Mouse (Mus musculus) cerebral cortex, adult 2 months (tissue): ENCODE measurements around the gene Zfp526.

Experiments used
- WGBS: fragments of 180-500 bp; shearing (Covaris S2); methylation state at CpG from one replicate; pipeline ENCODE4 v1.1.7; 2018; 5-methylcytosine and 5-hydroxymethylcytosine counted together

Zfp526 gene

GRCm38 (mm10) chr7:25221102-25221883 is at the start of gene Zfp526:
Zfp526 (plus strand) TSS chr7:25221425.
- WGBS: under 1% methylated on average over 45 of the region's 45 CpGs

- 52% methylated on average over 5 of the region's 5 CpGs for WGBS
Measured at GRCm38 (mm10) chr7:25172669-25173068, 48.6 kb upstream of the Zfp526 start.

GRCm38 (mm10) chr7:25174343-25174742 is 46.9 kb upstream of the Zfp526 start:
- WGBS: 61% methylated on average over 11 of the region's 11 CpGs

- 6% methylated on average over 17 of the region's 17 CpGs for WGBS
Measured at GRCm38 (mm10) chr7:25178317-25178716, 42.9 kb upstream of the Zfp526 start.

DNA sequence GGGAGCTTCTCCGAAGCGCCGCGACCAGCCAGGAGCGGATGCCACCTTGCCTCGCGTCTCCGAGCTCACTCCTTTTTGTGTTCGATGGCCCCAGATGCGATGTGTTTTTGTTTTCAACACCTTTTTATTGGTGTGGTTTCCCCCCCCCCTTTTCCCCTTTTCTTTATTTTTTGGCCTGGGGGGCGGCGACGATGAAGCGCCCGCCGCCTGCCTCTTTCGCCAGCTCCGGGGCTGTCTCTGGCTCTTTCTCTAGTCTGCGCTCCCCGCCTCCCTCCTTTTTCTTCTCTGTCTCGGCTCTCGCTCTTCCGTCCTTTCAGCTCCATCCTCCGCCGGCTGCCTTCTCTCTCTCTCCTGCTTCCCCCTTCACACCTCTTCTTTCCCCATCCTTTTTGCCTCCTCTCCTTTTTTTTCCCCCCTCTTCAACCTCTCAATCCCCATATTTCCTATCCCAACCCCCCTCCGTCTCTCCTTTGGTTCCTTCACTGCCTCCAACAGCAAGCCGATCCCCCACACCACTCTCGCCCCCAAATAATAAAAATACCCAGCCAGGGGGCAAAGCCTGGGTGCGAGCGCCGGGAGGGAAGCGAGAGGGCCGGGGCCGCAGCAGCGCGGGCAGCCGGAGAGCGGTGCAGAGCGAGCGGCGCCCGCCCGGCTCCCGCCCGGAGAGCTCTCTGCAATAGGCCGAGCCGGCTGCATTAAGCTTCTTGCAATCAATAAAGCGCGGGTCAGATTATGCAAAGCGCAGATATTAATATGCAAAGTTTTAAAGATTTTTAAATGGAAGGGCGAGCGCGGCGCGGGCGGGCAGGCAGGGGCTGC is 42.2 kb upstream of the Zfp526 start:
- under 1% methylated on average over 56 of the region's 56 CpGs for WGBS

DNA sequence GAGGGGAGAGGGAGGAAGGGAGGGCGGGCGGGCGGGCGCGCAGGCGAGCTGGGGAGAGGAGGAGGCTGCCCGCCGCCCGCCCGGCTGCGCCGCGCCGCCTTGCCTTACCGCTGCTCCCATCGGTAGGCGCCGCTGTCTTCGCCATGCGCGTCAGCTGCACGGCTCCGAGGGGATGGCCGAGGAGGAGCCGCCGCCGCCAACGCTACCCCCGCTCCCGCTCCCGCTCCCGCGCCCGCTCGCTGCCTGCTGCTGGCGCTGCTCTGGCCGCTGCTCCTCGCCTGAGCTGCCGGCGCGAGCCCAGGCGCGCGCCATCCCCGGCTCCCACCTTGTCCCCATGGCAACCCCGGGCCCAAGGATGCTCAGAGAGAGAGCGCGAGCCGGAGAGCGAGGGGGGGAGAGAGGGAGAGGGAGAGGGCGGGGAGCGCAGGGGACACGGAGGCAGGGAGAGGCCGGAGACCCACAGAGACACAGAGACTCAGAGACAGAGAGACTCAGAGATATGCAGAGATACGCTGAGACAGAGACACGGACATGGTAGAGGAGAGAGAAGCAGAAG is 41.5 kb upstream of the Zfp526 start, which contains the start of gene Pou2f2:
Gene Pou2f2, minus strand, starts transcription at position 121 of the 556 bp plus-strand sequence.
- 2% methylated on average over 40 of the region's 56 CpGs for WGBS

DNA sequence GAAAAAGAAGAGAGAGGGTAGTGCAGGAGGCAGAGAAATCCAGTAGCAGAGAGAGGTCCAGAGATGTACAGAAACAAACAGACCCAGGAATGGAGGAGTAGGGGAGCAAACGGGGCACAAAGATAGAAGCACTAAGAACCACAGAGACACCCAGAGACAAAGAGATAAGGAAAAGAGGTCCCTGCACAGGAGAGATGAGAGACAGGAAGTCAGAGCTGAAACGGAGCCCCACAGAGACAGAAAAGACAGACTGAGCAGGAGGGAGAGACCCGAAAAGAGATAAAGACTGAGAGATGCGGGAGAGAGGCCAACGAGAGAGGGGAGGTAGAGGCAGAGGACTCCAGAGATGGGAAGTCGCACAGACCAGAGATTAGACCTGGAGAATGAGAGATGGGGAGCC is 40.7 kb upstream of the Zfp526 start:
- 21% methylated on average over 6 of the region's 6 CpGs for WGBS

GRCm38 (mm10) chr7:25181331-25181790 is 39.9 kb upstream of the Zfp526 start:
- 5% methylated on average over 15 of the region's 15 CpGs for WGBS

- WGBS: 12% methylated on average over 21 of the region's 21 CpGs
Measured at GRCm38 (mm10) chr7:25181814-25182213, 39.4 kb upstream of the Zfp526 start.

GRCm38 (mm10) chr7:25184091-25184490 is 37.1 kb upstream of the Zfp526 start:
- 89% methylated on average over 6 of the region's 6 CpGs for WGBS

DNA sequence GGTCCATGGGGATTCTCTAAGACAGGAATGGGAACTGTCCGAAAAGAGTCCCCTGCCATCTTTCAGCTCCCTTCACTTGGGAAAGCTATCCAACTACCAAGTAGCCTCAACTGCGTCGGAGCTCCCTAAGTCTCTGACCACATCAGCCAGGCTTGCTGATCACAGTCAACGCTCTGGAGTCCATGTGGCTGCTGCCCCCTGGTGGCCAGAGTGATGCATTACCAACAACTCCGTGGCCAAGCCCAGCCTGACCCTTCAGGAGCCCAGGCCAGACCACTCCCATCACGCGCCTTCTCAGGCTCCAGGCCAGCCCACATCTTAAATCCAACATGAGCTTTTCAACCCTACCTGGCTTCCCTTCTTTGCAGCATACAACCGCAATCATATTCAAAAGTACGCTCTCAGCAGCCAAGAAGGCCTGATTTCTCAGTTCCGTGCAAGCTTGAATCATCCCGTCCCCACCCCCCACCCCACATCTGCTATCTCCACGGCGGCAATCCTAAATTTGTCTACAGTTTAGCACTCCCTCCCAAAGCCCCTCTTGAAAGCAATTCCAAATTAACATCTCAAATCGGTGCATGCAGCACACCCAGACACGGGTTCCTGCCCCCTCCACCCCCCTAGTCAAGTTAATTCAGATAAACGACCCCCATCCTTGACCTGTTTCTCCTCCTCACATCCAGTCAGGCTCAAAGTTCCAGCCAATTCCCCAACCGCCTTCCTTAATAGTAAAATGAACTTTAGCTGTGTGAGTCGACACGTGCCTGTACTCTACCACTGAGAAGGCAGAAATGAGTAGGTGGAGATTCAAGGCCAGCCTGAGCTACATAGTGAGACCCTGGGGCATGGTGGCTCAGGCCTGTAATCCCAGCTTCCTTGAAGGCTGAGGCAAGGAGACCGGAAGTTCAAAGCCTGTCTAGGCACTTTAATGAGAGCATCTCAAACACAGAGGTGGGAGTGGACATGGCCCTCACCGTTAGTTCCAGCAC is 33.3 kb upstream of the Zfp526 start:
- WGBS: 23% methylated on average over 21 of the region's 21 CpGs

GRCm38 (mm10) chr7:25190806-25191205 is 30.4 kb upstream of the Zfp526 start:
- WGBS: 87% methylated on average over 11 of the region's 11 CpGs

DNA sequence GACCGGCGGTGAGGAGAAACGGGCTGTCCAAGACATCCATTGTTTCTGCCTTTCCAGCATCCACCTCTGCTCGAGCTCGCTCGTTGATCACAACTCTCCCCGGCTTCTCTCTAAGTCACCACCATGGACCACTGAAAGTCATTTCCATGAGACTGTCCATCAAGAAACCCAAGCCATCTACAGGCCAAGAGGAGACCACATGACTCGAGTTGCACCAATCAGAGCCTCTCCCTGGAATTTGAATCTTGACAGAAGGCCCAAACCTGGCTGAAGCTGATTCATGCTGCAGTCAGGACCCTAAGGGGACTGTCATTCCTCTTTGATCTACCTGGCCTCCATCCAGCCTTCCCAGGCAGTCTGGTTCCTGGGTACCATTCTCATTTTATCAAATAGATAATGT is 29.1 kb upstream of the Zfp526 start:
- 78% methylated on average over 8 of the region's 8 CpGs for WGBS

GRCm38 (mm10) chr7:25195148-25195547 is 26.1 kb upstream of the Zfp526 start:
- 77% methylated on average over 3 of the region's 3 CpGs for WGBS

- 79% methylated on average over 9 of the region's 9 CpGs for WGBS
Measured at GRCm38 (mm10) chr7:25196107-25196506, 25.1 kb upstream of the Zfp526 start.

- 53% methylated on average over 10 of the region's 10 CpGs for WGBS
Measured at GRCm38 (mm10) chr7:25197384-25198018, 23.7 kb upstream of the Zfp526 start.

- 91% methylated on average over 20 of the region's 20 CpGs for WGBS
Measured at GRCm38 (mm10) chr7:25203624-25204023, 17.6 kb upstream of the Zfp526 start.

GRCm38 (mm10) chr7:25205355-25206093 is 15.7 kb upstream of the Zfp526 start:
- WGBS: 75% methylated on average over 16 of the region's 16 CpGs

GRCm38 (mm10) chr7:25206094-25206830 is 15.0 kb upstream of the Zfp526 start:
- WGBS: 87% methylated on average over 16 of the region's 16 CpGs
